Mouse (Mus musculus) left cerebral cortex, adult 9 months (tissue): ENCODE data around the gene Glcci1.
A peak's percentile ranks its signal among the peaks of the same experiment; 100 is the strongest.

Source experiments
- DNase-seq, 2 experiments: peaks; one replicate each; pipeline ENCODE4 v3.0.0; 2022; ENCODE audit warnings: low spot score in 2 of 2

The Glcci1 gene

DNA sequence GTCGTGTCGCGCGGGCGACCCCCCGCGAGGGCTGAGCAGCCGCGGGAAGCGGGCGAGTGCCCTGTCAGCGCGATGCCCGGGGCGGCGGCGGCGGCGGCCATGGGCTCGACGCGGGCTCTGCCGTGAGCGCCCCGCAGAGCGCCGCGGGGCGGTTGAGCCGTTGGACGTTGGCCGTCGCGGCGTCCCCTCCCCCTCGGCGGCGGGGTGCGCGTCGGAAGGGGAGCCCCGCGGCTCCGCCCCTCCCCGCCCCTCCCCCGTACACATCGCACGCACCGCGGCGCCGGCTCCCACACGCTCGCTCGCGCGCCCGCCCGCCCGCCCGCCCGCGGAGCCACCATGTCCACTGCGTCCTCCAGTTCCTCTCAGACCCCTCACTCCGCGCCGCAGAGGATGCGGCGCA lies at the start of gene Glcci1:
Glcci1 (plus strand) TSS at position 50 of the 400 bp plus-strand sequence.
- no peak for DNase-seq

DNA sequence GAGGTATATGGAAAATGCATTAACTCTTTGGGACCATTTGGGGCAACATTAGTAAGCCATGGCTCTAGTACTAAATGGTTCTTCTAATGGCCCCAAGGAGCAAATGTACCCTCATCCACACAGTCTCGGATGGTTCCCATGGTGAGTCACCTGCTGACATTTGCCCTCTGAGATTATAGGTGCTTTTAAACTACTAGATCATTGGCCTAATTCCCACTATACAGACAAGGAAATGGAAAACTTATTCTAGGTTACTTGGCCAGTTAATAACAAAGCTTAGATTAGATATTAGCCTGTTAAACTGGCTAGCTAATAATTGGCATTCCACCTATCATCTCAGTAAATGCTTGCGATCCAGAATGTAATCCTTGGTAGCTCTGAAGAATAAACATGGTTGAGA lies 47.0 kb upstream of the Glcci1 start:
- DNase-seq, result no peak

DNA sequence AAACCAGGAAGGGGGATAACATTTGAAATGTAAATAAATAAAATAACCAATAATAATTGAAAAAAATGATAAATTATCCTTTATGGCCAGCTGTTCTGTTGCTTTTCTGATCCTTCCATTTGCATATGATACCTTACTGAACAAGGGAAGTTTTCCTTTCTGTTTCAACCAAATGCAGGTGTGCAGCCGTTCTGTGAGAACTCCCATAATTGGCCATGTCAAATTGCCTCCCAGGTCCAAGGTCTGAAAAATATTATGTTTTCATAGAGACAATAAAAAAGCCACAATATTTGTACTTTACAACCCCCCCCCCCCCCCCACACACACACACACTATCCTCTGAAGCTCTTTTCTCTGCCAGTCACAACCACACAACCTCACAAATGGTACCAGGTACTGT lies 44.0 kb upstream of the Glcci1 start:
- no peak for DNase-seq

DNA sequence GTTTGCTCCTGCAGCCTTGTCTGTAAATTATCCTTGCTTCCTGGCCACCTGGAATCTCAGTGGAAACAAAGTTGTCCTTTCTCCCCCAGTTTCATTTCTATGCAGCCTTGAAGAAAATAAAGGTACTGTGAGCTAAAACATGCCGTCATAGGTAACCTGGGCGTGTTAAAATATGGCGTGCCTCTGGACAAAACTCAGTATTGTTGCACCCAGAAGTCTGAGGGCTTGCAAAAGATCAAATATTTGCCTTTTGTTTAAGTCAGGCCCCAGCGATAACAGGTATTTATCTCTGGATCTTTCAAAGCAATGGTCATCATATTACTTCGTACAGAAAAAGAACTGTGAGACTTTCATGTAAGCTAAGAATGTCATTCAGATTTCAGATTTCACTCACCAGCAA lies 43.4 kb upstream of the Glcci1 start:
- no peak for DNase-seq

DNA sequence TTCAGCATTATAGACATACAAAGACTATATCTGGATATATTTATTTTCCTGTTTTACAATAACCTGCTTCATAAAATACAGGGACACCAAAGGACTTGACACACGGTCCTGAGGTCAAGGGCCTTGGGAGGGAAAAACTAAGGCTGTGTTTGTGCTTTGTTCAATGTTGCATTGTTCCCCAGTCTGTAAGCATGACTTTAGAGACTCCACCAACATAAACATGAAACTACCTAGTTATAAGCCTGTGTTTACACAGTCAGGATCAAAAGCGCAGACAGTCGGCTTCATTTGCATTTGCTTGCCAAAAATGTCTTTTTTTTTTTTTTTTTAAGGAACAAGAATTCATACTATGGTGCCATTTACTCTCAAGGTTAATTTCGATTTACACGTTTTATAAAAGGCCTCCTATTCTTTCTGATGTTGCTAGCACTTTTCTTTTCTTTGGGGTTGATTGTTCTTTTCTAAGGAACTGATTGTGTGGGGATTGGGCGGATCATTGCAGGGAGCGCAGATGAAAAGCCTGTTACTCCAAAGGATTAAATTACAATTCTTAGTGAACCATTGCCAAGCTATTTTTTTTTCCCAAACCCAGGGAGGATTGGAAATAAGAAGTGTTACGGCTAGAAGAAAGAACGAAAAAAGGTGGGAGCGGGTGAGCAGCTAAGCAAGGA lies 41.6 kb upstream of the Glcci1 start:
- no peak for DNase-seq

DNA sequence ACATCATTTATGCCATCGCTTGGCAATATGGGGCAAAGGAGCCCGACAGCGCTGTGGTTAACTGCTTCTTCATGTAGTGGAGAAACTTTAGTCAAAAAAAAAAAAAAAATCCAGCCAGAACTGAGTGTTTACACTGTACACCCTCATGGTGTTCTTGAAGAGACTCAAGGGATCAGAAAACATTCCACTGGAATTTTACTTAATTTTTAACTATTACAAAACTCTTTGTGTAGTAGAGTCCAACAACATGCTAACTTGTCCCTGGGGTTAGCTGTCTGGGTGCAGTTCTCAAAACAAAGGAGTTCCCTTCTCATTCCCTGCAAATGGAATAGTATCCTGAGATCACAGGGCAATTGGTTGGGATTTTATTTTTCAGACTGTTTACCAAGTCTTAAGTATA lies 39.5 kb upstream of the Glcci1 start:
- no peak for DNase-seq

DNA sequence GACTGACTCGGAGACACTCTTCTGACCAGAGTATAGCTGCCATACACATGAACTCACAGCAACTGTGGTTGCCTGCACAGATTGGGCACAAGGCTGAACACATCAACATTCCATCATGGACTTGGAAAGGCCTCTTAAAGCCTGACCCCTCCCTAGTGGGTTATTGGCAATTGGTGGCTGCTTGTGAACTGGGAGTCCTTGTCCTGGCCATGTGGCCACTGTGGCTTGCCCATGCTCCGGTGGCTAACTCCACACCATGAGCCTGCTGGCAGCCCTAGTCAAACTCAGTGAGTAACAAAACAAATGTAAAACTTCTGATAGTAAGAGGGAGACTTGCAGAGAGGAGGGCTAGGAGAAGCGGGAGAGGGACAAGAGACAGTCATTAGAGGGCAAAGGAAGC lies 37.3 kb upstream of the Glcci1 start:
- DNase-seq, result no peak

DNA sequence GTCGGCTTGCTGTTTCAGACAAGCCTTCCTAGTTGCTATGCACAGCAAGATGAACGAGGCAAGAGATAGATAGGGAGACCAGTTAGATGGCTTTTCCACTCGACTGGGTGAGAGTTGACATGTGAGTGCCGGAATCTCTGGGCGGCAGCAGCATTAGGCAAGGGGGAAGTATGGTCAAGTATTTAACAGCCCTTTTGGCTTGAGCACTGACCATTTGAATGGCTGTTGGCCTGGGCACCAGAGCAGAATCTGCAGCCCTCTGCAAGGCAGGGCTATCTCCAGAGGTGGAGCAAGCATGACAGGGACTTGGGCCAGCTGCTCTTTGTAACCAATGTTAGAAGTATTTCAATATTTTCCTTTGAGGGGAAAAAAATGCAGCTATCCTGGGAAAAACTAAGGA lies 36.5 kb upstream of the Glcci1 start:
- no peak for DNase-seq

DNA sequence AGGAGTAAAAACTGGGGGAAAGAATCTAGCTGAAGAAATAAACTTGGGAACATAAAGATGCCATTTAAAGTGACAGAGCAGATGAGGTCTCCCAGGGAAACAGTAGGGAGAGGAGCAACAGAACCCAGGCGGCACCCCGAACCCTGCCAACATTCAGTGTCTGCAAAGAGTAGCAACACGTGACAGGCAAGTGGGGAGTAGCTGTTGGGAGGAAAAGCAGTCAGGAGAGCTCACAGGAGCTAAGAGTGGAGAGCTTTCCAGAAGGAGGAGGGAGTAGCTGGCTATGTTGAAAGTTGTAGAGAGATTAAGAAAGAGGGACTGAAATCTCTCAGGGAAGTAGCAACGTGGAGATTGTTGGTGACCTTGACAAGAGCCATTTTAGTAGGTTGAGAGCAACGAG lies 35.9 kb upstream of the Glcci1 start:
- DNase-seq, result peak in 1 of 2 experiments; percentile 7

DNA sequence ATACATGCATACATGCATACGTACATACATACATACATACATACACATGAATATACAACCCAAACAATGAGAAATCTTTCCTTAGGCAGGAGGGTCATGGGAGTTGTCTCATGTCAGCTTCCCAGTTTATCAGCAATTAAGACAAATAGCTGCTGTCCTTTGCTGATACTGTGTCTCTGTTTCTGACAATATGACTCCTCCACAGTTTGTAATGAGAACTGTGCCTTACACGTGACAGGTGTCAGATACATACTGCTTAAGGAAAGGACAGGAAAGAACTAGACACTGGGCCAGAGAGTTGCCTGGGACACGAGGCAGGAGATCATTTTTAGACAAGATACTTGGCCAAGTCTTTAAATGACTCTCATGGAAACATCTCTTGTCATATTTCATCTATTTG lies 35.1 kb upstream of the Glcci1 start:
- DNase-seq, result no peak

DNA sequence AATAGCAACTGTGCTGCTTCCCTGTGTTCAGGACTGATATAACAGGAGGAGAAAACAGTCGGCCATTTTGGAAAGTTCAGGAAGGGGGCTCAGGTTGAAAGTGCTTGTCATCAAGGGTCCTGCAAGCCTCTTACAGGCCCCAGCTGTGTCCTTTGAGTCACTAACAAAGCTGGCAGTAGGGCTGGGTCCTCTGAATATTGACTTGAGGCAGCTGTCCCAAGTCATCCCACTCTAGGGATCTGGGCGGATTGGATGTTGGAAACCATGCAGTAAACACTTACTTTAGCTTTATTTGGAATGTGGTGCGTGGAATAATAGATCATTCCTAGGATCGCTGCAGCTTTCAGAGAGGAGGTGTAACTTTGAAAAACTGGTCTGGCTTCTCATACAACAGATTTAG lies 34.6 kb upstream of the Glcci1 start:
- DNase-seq, result no peak

DNA sequence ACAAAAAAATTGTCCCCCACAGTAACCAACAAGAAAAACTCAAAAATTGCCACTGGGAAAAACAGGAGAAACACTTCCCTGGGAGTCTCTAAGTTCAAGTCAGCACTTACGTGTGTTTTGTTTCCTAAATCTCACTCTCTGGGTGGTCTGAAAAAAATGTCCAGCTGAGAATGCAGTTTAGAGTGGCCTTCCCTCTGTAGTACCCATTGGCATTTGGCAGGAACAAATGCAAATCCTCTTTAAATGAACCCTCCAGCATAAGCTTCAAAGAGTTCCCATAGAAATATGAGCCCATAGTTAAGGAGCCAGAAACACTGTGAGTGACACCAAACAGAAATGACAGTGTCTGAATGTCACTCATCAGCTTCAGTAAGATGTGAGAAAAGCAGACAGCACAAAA lies 30.2 kb upstream of the Glcci1 start:
- no peak for DNase-seq

DNA sequence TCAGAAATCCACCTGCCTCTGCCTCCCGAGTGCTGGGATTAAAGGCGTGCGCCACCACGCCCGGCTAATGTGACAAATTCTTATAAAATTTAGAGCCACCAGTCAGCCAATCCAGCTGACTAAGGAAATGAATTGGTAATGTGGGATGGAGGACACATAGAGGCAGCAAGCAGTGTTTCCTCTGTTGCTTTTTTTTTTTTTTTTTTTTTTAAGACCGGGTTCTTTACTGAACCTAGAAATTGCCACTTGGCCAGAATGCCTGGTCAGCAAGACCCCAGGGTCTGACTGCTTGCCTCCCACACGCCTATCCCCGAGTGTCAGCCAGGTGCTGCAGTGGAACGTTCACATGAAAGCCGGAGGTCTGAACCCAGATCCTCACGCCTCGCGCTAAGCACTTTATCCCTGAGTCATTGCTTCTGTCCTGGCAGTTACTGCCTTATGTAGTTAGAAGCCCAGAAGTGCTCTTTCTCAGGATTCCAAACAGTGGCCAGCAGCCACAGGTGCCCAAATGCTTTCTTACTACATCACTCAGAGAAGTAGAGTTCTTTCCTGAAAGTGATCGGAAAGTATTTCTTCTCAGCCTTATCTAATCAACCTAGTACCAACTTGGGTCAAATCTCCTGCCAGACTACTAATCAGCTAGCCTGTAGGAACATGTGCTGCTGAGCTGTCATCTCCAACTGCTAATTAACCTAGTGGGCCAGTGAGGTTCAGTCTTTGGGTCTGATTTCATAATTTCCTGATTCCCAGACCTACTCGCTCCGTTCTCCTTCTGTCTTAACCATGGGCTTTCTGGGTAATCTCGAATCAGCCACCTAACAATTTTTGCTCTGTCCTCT lies 24.7 kb upstream of the Glcci1 start:
- no peak for DNase-seq

DNA sequence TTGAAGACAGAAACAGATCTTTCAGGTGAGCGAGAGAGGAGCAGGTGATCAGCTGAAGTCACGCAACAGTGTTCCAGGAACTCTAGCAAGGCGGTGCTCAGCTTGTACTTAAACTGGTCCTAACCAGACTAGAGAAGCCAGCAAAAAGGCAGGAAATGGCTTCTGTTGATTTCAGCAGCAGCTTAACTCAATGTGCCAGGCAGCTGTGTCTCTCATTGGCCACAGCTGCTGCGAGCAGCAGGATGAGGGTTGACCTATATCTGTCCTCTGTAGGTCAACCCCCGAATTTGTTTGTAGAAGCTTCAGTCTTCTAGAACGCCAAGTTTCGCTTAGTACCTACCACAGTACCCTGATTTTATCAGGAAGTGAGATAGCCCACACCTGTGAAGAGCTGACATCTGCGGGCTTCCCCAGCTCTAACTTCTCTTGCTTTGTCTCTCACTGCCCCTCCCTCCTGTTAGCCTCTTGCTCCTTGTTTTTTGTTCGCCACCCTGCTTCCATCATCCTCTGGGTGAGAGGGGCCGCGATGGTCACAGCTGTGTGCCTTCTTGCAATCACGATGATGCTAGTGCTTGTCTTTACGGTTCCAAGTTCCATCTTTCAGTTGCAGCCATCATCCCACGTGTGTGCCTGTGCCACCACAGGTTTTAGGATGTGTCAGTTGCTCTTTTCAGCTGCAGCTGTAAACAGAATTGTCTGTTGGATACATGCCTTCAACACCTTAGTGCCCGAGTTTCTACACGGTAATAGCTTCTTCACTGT lies 23.8 kb upstream of the Glcci1 start:
- no peak for DNase-seq

DNA sequence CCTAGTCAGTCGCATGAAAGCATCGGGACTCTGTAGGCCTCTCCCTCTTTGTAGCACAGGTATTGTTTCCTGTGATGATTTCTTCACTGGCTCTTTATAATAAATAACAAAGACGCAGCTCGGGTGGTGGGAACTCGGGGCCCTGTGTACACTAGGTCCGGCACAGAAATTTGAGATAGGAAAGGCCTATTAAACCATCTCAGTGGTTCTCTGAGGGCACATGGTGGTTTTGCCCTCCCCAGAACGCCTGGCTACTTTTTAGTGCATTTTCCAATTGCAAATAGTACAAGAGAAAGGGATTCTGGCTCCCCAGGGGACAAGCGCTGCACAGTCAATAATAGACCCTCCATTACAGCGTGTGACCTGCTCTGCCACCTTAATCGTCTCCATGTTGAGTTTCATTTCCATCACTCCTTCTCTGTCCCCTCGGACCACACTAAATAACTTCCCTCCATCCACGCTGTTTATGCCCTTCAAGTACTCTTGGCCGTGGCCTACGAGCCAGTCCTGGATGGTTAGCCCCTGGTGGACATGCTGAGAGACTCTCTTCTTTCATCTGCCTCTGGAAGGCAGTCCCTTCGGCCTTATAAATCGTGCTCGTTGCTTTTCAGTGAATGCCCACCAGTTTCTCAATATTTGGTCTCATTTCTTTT lies 22.9 kb upstream of the Glcci1 start:
- no peak for DNase-seq

DNA sequence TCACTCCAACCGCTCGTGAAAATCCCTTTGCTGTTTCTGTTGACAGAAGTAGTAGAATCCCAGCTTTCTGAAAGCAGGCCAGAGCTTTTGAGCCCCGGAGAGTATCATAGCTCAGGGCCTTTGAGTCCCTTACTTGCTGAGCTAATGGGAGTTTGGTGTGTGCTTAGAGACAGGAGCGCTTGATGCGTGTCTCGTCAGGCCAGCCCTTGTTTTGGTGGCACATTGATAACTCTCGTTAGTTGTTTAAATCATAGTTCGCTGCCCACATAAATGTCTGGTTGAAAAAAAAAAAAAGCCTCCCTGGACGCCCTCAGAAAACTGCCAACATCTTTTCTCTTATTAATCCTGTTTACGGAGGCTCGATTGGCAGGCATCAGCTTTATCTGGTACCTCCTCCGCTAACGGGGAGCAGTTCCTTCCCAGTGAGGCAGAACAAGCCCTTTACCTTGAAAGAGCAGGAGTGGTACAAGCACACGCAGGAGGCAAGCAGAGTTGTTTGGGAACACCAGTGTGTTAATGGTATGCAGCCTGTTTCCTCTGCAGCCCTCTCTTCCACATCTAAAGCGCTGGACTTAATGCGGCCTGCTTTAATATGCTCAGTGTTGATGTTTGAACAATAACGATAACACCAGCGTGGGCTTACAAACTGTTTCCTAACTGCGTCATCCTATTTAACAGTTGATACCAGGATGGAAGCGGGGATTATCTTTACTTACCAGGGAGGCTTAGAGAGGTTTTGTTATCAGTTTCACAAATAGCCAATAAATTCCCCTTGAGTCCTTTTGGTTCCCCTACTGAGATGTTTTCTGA lies 22.2 kb upstream of the Glcci1 start:
- DNase-seq, result no peak

DNA sequence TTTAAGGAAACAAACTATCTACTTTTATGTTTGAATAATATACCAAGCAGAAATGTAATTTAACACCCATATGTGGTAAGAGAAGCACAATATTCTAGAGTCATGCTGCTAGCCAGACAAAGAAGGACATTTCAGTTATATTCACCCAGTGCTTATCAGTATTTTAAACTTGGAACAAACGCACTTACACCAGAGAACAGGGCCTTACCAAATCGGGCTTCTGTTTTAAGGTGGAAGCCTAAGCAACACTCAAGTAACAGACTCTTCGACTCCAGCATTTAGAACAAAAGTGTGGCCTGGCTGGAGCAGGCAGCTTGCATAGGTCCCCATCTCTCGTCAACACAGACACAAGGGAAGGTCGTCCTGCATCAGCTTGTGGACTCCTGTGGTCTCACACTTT lies 21.2 kb upstream of the Glcci1 start:
- no peak for DNase-seq

DNA sequence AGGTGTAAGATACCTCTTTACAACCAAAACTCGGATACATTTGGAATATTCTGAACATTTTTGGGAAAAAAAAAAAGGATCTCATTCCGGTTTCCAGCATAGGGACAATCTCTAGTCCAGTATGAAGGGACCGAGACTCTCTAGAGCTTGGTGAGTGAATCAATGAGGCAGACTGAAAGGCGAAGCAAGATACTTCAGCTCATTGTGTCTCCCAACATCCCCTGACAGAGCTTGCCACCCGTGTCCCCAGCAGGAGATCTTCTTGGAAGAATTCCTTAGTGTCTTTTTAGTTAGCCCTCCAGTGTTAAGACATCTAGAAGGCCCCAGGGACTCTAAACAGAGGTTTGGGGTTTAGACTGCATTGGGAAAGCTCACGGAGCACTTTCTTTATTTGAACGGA lies 20.1 kb upstream of the Glcci1 start:
- no peak for DNase-seq

DNA sequence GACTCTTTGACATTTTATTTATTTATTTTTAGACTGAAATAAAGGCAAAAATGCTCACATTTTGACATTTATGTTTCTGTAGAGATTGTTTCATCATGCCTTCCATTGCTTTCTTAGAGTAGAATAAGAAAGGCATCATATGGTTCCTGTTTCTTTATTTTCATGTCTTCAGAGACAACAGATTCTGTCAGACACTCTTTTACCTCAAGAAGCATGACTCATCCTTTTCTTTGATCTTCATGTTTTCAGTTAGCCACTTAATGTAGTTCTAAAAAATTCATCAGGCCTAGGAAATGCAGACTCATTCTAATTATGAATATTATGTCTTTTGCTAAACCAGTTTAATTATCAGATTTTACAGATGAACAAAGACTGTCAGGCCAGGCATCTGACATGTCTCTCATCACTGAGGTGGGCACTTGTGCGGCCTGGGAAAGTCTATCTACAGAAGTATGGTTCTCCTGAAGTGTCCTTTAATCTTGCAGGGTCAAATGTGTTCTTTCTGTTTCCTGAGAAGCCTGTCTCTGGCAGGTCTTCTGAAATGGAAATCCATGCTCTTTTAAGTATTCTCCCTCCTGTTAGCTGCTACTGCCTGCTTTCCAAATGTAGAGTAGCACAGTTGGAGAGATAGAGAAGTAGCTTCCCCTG lies 19.3 kb upstream of the Glcci1 start:
- no peak for DNase-seq

DNA sequence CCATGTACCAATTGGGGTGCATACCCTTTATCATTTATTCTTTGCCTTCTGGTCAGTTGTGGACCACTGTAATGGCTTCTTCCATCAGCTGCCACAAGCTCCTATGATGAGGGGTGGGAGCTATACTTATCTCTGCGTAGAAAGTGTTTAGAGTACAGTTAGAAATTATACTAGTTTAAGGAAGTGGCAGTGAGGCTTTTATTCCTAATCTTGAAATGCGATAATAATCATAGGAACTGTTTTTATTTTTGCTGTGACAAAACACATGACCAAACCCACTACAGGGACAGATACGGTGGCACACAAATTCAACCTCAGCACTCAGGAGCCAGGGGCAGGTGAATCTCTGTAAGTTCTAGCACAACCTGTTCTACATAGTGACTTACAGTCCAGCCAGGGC lies 17.2 kb upstream of the Glcci1 start:
- DNase-seq, result no peak
